Mouse (Mus musculus) embryonic facial prominence, embryonic 14.5 days (tissue): ENCODE measurements around the gene Usp20. TPM values are rescaled to one million over a fixed set of nuclear protein-coding genes. Genes with fewer than 3 reads are reported as not detected.

Source experiments
- ATAC-seq: fragments of 200-750 bp; cut with Nextera tagmentation; 2 replicates; pipeline ENCODE4 v1.8.0; 2017; ENCODE audit warnings: low read depth, moderate number of reproducible peaks, moderate TSS enrichment
- DNase-seq: peaks from one replicate; pipeline ENCODE4 v3.0.0-alpha.2; 2015; ENCODE audit warnings: low spot score
- H3K27ac ChIP-seq: fragments of 300-500 bp; sonication (generic); replicated peaks from 2 replicates; pipeline ENCODE4 v1.5.1; 2014; ENCODE audit warnings: low read depth, mild to moderate bottlenecking, low read length, moderate library complexity
- H3K27me3 ChIP-seq: fragments of 300-500 bp; sonication (generic); replicated peaks from 2 replicates; pipeline ENCODE4 v1.6.1; 2014; ENCODE audit warnings: low read length; ENCODE audit not compliant: control insufficient read depth, insufficient read depth
- H3K36me3 ChIP-seq: fragments of 300-500 bp; sonication (generic); 2 replicates; pipeline ENCODE4 v1.6.1; 2014; ENCODE audit warnings: low read length, mixed read lengths; ENCODE audit not compliant: control insufficient read depth, insufficient read depth
- H3K4me1 ChIP-seq: fragments of 300-500 bp; sonication (generic); 2 replicates; pipeline ENCODE4 v1.6.1; 2014; ENCODE audit warnings: antibody characterized with exemption, low read length; ENCODE audit not compliant: control insufficient read depth, insufficient read depth
- H3K4me2 ChIP-seq: fragments of 300-500 bp; sonication (generic); 2 replicates; pipeline ENCODE4 v1.6.1; 2014; ENCODE audit warnings: low read depth, mild to moderate bottlenecking, low read length, moderate library complexity, mixed read lengths
- H3K4me3 ChIP-seq: fragments of 300-500 bp; sonication (generic); 2 replicates; pipeline ENCODE4 v1.5.1; 2014; ENCODE audit warnings: low read depth, mild to moderate bottlenecking, low read length
- H3K9ac ChIP-seq: fragments of 300-500 bp; sonication (generic); 2 replicates; pipeline ENCODE4 v1.6.1; 2014; ENCODE audit warnings: low read depth, mild to moderate bottlenecking, low read length, moderate library complexity, mixed read lengths
- H3K9me3 ChIP-seq: fragments of 300-500 bp; sonication (generic); 2 replicates; pipeline ENCODE4 v1.6.1; 2016; ENCODE audit warnings: low read length; ENCODE audit not compliant: control insufficient read depth
- WGBS: fragments of 180-500 bp; shearing (Covaris S2); extraction: QIAGEN DNeasy Blood & Tissue Kit; methylation state at CpG from one replicate; pipeline ENCODE4 v1.1.7; 2014; 5-methylcytosine and 5-hydroxymethylcytosine counted together
- polyA plus RNA-seq: library from polyadenylated mRNA; unstranded; fragments of >200 nt; fragmentation: Nextera tagmentation; extraction: Ambion mirVana; gene quantifications from 2 replicates; pipeline ENCODE4 v1.2.1, GENCODE M21; 2014

Usp20 gene
- polyA plus RNA-seq, 1 experiment from 2014 or later, result 20.9 TPM

- Histone ChIP-seq H3K4me1 (no peaks in the 10 kb centered on the region), H3K9me3 (0 out of 2 replicates have a peak, but pooled peaks cover 4% of the 10 kb centered on the region), H3K27ac (no peak overlapping the region), H3K36me3 (peaks cover 67% of the 10 kb centered on the region), H3K27me3 (no peaks in the 10 kb centered on the region), H3K4me3 (no peak overlapping the region), H3K9ac (no peak overlapping the region), H3K4me2 (no peak overlapping the region)
- WGBS, result 74% methylated on average over 6 of the region's 6 CpGs
- ATAC-seq, result no peak
- DNase-seq, result no peak
Observed at GRCm38 (mm10) chr2:31057549-31058177, 75.6 kb downstream of the Usp20 start.

GRCm38 (mm10) chr2:31058443-31058842 is 76.4 kb downstream of the Usp20 start:
- no peak overlapping the region for H3K4me3 ChIP-seq
- 0 out of 2 replicates have a peak, but pooled peaks cover 4% of the 10 kb centered on the region for H3K9me3 ChIP-seq
- H3K9ac ChIP-seq, result no peak overlapping the region
- no peak overlapping the region for H3K4me2 ChIP-seq
- no peak overlapping the region for H3K27ac ChIP-seq
- H3K27me3 ChIP-seq, result no peaks in the 10 kb centered on the region
- ATAC-seq (no peak), DNase-seq (no peak)
- peaks cover 60% of the 10 kb centered on the region for H3K36me3 ChIP-seq
- 95% methylated on average over 4 of the region's 4 CpGs for WGBS
- no peaks in the 10 kb centered on the region for H3K4me1 ChIP-seq

- ATAC-seq, result no peak
- 0 out of 2 replicates have a peak, but pooled peaks cover 4% of the 10 kb centered on the region for H3K9me3 ChIP-seq
- no peak overlapping the region for H3K4me2 ChIP-seq
- H3K36me3 ChIP-seq, result peaks cover 50% of the 10 kb centered on the region
- no peak overlapping the region for H3K9ac ChIP-seq
- no peak overlapping the region for H3K27ac ChIP-seq
- no peak overlapping the region for H3K4me3 ChIP-seq
- no peak for DNase-seq
- H3K27me3 ChIP-seq, result no peaks in the 10 kb centered on the region
- 91% methylated on average over 1 of the region's 1 CpGs for WGBS
- no peaks in the 10 kb centered on the region for H3K4me1 ChIP-seq
Observed at GRCm38 (mm10) chr2:31060271-31060670, 78.2 kb downstream of the Usp20 start.

GRCm38 (mm10) chr2:31060787-31061730 is 79.0 kb downstream of the Usp20 start:
- Histone ChIP-seq H3K36me3 (peaks cover 42% of the 10 kb centered on the region), H3K4me3 (no peak overlapping the region), H3K27ac (no peak overlapping the region), H3K27me3 (no peaks in the 10 kb centered on the region), H3K4me1 (no peaks in the 10 kb centered on the region), H3K4me2 (no peak overlapping the region), H3K9me3 (0 out of 2 replicates have a peak, but pooled peaks cover 4% of the 10 kb centered on the region), H3K9ac (no peak overlapping the region)
- ATAC-seq (no peak), DNase-seq (no peak)
- WGBS, result 82% methylated on average over 28 of the region's 28 CpGs

GRCm38 (mm10) chr2:31061868-31062628 is 80.0 kb downstream of the Usp20 start:
- Histone ChIP-seq H3K4me2 (no peak overlapping the region), H3K4me3 (no peak overlapping the region), H3K27me3 (no peaks in the 10 kb centered on the region), H3K9ac (no peak overlapping the region), H3K27ac (no peak overlapping the region), H3K4me1 (peaks cover 5% of the 10 kb centered on the region), H3K9me3 (no peaks in the 10 kb centered on the region), H3K36me3 (peaks cover 32% of the 10 kb centered on the region)
- DNase-seq, result no peak
- no peak for ATAC-seq
- WGBS, result 86% methylated on average over 10 of the region's 10 CpGs

- no peak overlapping the region for H3K4me2 ChIP-seq
- 81% methylated on average over 11 of the region's 11 CpGs for WGBS
- ATAC-seq (no peak), DNase-seq (no peak)
- H3K27me3 ChIP-seq, result no peaks in the 10 kb centered on the region
- no peak overlapping the region for H3K9ac ChIP-seq
- H3K27ac ChIP-seq, result peak overlapping the region; percentile 52; the same call in 1 of the 2 replicates
- no peak overlapping the region for H3K4me3 ChIP-seq
- peaks cover 28% of the 10 kb centered on the region for H3K4me1 ChIP-seq
- peaks cover 14% of the 10 kb centered on the region; the same call in 1 of the 2 replicates for H3K36me3 ChIP-seq
- H3K9me3 ChIP-seq, result no peaks in the 10 kb centered on the region
Observed at GRCm38 (mm10) chr2:31066019-31066789, 84.1 kb downstream of the Usp20 start.

GRCm38 (mm10) chr2:31067059-31067595 is 85.0 kb downstream of the Usp20 start:
- no peak for DNase-seq
- Histone ChIP-seq H3K27ac (peak overlapping the region; percentile 52), H3K36me3 (peaks cover 8% of the 10 kb centered on the region; the same call in 1 of the 2 replicates), H3K4me1 (peaks cover 28% of the 10 kb centered on the region), H3K4me3 (no peak overlapping the region), H3K4me2 (no peak overlapping the region), H3K9me3 (no peaks in the 10 kb centered on the region), H3K9ac (no peak overlapping the region), H3K27me3 (no peaks in the 10 kb centered on the region)
- WGBS, result 74% methylated on average over 13 of the region's 13 CpGs
- ATAC-seq, result no peak
